Mouse (Mus musculus): ENCODE results near the gene Adss.
"Not testable (repeated sequence)": the region's sequence is repeated elsewhere in the genome, so short reads cannot be mapped to it uniquely, and the experiment has no call there.

Gene Adss

DNA sequence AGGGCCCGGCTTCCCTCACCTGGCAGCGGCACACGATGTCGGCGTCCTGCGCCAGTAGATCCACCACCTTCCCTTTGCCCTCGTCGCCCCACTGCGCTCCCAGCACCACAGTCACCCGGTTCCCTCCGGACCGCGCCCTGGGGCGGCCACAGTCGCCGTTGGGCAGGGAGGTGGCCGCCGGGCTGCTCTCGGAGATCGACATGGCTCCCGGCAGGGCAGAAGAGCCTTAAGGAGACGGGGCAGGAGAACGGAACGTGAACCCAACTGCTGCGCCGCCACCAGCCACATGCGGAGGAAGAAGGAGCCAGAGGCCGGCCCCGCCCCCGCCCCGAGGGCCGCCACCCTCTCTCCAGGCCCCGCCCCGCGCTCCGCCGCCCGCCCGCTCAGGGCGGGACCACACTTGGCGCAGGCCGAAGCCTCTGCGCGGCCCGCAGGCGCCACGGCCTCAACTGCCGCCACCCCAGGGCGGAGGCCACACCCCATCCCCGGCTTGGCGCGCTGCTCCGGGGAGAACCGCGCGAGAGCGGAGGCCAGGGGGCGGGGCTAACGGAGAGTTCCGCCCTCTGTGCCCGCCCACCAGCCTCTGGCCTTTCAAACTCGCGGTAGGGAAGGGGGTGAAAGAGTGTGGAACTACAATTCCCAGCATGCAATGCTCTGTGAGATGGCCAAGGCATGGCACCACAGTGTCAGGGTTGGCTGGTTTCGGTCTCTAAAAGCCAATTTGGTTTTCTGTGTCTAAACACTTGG lies at the start of gene Adss:
TSS of gene Adss (minus strand) at position 319 of the 747 bp plus-strand sequence.
- peak; percentile 98 for DNase-seq (ENCODE audit: low spot score in 2 of 2)

DNA sequence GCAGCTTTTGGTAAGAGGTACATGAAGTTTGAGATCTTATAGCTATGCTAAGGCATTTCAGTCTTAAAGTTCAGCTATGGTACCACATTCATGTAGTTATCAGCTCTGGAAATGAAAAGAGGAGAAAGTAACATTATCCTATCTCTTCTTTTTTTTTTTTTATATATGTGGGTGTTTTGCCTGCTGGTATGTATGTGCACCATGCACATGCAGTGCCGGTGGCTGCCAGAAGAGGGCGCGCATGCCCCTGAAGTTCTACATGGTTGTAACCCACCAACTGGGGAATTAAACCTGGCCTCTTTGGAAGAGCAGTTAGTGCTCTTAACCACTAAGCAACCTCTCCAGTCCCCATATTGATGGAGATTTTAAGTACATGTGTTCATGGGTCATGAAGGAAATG lies 49.5 kb upstream of the Adss start:
- peak in 1 of 2 experiments; percentile 15 for DNase-seq (ENCODE audit: low spot score in 2 of 2)

DNA sequence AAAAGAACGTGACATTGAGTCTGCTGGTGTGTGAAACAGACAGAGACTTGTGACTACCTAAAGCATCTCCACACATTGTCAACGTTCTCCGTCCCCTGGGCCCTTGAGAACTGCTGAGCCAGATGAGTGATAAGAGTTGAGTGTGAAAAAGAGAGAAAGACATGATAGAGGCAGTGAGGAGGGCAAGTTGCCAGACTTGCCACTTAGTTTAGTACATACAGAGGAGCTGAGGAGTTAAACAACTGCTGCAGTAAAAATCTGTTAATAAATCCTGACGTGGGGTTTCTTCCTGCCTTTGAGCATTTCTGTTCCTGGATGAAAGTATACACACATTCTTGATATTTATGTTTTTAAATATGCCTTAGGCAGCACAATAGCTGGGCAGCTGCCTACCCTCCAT lies 31.5 kb upstream of the Adss start:
- DNase-seq (ENCODE audit: low spot score in 2 of 2): not testable (repeated sequence)

DNA sequence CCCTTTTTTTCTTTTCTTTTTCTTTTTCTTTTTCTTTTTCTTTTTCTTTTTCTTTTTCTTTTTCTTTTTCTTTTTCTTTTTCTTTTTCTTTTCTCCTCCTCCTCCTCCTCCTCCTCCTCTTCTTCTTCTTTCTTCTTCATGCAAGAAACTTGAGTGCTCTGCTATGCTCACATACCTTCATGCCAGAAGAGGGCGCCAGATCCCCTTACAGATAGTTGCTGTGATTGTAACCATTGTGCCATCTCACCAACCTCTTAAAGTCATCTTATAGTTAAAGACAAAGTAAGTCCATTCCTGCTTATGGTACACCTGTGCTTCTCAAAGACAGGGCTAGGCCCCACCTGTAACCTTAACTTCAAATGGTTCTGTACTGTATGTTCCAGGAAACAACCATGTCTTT lies 10.5 kb upstream of the Adss start:
- DNase-seq (ENCODE audit: low spot score in 2 of 2): peak in 1 of 2 experiments; percentile 24

DNA sequence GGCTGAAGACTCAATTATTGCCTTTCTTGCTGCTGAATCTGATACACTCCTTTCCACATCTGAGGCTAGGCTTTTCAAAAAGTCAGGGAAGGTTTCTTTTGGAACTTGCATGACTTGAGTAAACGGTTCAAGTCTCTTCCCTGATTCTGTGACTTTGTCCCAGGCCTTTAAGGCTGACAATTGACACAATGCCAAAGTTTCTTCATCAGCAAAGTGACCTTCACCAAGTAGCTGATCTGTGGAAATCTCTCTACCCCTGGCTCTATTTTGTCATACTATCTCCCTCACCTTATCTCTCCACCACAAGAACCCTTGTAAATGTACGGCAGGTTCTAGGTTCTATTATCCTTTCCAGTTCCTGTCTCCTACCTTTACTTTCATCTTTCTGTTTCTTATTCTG lies 7.2 kb upstream of the Adss start:
- DNase-seq (ENCODE audit: low spot score in 2 of 2): no peak

DNA sequence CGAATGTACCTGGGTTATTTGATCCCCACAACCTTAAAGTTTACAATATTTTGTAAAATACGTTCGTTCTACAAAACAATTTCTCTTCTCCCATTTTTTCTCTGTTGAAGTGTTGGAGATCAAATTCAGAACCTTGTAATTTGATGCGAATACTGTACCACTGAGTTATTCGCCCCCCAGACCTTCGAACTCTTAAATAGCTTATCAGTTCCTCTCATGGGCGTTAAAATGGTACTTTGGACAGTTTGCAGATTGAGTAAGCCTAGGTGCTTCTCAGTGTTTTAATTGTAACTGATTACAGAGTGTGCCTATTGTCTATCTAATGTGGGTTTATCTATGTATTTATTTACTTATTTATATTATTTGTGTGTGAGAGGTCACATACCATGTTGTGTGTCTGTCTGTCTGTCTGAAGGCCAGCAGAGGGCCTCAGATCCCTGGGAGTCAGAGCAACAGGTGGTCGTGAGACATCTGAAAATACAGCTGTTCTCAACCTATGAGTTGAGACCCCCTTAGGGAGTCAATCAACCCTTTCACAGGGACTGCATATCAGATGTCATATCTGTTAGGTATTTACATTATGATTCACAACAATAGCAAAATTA lies 942 bp upstream of the Adss start:
- DNase-seq (ENCODE audit: low spot score in 2 of 2): no peak

DNA sequence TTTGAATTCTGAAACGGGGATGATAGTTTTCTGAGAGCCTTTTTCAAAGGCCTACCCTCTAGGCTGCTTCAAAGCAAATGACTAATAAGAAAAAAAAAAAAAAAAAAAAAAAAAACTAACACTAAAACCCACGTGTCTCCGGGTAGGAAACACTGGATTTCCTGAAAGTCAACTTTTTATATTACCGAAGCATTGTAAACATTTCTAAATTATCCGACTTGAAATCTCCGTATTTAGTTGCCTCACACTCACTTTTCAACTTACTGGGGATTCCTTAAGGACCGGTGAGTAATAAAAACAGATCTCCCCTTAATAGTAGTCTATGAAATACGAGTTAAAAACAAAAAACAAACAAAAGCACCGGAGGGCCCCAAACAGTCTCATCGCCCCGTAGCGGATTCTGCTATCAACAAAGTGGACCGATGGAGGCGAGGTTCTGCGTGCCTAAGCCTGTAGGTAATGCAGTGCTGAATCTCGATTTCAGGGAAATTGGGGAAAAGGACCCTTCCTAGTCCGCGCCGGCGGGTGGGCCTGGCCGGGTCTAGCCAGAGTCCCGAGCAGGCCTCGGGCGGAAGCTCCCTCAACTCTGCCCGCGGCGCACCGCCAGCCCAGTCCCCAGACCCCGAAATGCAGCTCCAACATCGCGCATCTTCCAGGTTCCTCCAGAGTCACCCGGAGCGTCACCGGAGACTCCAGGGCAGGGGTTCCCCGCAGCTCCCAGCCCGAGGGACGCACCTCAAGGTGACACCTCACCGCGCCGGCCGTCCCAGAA lies 704 bp downstream of the Adss start:
- DNase-seq (ENCODE audit: low spot score in 2 of 2): peak in 1 of 2 experiments; percentile 41

DNA sequence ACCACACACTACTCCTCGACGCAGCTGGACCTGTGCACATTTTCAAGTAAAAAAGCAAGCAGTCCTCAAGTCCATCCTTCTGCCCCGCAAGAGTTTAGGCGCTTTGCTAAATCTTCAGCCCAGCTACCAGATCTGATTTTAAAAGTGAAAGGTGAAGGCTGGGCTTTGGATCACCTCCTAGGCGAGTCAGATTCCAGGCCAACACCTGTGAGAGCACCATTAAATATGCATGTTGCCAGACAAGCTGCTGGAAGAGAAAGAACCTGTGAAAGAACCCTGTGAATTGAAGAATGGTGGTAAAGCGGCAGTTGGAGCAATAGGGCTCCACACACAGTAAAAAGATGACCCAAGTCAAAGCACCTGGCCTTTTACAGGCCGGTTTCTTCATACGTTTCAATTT lies 1.4 kb downstream of the Adss start:
- no peak for DNase-seq (ENCODE audit: low spot score in 2 of 2)

DNA sequence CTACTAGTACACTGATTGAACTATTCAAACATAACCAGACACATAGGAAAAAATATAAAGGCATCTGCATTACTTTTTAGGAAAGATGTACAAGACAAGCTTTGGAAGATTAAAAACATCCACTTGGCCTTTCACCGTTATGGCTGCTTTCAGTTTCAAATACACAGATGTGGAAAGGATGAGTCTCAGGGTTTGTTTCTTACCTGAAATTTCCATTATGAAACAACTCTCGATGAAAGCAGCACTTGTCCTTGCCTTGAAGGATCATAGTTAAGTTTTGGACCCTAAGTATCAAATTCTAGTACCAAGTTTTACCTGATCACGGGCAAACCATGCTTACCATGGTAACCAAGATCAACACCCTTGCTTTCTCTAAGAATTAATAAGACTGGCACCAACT lies 3.5 kb downstream of the Adss start:
- DNase-seq (ENCODE audit: low spot score in 2 of 2): no peak

DNA sequence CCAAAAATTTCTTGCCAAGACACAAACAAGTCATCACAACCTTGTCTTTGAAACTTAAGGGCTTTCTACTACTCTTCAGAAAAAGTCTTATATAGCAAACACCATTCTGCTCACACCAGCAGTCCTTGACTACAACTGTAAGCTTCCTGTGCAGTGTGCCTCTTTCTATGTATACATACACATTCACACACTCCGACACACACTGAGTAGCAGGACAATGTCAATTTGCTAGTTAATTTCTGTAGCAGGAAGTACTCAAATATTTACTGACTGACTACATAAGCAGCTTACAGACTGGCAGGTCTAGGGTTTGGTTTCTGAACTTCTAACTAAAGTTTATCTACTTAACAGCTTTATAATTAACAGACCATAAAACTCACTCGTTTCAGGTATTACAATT lies 18.9 kb downstream of the Adss start:
- DNase-seq (ENCODE audit: low spot score in 2 of 2): no peak

DNA sequence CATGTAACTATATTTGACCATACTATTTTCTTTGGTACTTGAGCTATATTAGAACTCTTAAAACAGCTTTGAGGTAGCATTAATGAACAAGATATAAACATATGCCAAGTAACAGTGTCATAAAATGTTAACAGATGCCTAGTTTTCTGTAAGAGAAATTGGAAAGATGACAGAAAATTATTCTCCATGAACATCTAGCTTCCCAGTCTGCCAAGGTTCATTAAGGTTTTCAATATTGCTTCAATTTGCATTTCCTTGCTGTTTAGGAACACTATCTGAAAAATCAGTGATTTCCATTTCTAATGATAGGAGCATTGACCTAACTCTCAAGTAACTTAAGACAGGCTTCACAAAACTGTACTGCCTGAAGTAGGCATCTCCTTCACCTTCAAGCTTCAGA lies 27.4 kb downstream of the Adss start:
- DNase-seq (ENCODE audit: low spot score in 2 of 2): no peak

DNA sequence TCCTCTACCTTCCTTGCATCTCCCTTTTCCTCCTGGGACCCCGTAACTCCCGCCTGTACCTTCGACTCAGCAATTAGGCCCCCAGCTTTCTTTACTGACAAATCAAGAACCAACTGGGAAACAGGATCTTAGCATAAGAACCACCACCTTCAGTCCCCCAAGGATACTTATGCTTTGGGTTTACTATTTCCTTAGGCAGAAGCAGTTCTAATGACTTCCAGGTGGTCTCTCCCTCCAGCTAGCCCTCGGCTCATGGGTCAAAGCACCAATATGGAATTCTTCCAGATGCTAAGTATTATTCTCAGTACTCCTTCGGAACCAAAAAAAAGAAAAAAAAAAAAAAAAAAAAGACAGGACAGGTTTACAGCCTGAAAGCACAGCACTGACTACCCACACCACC lies 39.1 kb downstream of the Adss start:
- no peak for DNase-seq (ENCODE audit: low spot score in 2 of 2)

DNA sequence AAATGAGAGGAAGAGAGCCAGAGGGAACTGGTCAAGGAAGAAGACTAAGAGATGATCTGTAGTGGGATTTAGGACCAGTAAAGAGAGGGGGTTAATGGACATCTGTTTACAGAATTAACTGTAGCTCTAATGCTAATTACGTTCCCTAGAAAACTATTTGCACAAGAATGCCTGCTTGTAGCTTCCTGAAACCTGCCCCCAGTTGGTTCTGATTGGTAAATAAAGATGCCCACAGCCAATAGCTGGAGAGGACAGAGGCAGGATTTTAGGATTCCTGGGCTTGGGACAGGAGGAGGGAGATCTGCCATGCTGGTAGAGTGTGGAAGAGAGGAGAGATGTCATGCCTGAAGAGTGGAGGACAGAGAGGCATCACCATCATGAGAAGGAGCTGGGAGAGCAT lies 42.8 kb downstream of the Adss start:
- DNase-seq (ENCODE audit: low spot score in 2 of 2): no peak

DNA sequence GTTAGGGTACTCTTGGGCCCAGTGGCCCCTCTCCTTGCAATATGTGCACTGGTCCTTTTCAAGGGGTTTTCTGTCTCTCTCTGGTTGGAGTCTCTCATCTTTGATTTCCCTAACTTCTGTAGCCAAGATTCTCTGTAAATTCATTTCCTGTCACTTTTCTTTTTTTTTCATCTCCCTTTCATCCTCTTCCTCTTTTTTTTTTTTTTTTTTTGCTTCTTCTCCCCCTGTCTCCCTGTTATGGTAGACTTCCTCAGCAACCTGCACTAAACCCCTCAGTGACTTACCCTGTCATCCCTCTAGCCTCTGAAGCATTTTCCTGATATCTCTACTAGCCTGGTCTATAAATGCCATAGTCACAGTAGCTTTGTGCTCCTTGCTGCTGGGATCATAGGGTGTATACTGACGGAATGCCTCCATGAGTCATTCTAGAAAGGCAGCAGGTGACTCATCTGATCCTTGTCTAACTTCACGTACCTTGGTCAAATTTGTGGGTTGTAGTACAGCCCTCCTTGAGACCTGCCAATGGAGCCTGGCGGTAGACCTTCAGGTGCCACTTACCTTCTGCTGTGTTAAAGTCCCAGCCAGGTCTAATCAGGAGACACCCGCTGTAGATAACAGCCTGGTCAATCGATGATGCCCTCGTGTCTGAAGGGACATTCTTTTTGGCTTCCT lies 48.3 kb downstream of the Adss start:
- no peak for DNase-seq (ENCODE audit: low spot score in 2 of 2)

DNA sequence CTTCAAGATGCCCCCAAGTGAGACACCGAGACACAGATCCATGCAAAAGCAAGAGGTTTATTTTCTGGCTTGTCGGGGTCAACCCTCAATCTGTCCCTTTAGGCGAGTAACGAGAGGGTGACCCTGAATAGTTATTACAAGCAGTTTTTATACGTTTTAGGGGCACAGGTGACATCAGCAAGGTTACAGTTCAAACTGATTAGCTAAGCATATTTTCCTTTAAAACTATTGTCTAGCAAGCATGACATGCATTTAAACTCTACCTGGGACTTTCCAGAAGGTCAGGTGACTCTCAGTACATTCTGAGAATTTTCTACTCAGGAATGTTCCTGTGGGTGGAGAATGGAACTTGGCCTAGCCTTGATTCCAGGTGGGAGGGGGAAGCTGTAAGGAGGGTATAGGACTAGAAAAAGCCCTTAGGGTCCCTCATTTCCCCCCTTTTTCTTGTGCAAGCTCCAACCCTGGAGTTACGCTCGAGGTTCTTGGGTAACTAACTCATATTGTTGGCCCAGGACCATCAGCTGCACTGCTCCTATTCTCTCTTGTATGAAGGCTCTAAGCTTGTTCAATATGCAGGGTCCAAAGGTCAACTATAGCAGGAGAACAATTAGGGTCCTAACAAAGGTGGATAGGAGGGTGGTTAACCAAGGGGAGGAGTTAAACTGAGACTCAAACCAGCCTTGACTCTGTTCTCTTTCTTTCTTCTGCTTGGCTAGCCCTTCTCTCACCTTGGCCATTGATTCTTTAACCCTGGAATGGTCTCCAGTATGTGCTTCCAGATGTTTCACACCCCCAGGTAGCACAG lies 51.6 kb downstream of the Adss start:
- DNase-seq (ENCODE audit: low spot score in 2 of 2): no peak

DNA sequence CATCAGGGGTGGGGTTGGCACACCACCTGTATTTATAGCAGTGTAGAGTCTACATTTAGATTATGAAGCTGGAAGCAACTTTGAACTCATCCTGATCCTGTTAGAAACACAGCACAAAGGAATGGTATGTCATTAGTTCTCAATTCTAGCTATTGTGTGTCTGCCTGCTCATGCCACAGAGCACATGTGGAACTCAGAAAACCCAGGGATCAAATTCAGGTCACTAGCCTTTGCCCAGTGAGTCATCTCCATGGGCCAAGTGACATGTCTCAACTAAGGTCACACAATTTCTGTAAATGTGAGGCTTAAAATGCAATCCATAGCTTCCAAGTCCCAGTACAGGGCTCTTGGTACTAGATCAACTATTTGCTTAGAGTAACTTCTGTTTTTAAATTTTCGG lies 54.2 kb downstream of the Adss start:
- DNase-seq (ENCODE audit: low spot score in 2 of 2): no peak

DNA sequence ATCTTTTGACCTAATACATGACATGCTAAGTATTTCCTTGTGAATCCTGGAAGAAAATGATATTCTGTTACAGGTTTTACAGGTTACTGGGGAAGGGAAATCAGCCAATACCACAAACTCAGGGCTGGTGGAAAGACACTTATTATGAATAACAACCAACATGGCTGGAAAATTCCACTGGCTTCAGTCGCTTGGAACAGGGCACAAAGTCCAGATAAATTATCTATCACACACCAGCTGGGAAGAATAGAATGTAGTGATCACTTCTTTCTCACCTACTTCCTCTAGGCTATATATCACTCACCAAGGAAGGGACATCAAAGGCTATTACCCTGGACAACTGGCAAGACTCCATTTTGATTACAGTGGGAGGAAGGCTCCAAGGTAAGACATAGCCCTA lies 55.6 kb downstream of the Adss start:
- DNase-seq (ENCODE audit: low spot score in 2 of 2): no peak

DNA sequence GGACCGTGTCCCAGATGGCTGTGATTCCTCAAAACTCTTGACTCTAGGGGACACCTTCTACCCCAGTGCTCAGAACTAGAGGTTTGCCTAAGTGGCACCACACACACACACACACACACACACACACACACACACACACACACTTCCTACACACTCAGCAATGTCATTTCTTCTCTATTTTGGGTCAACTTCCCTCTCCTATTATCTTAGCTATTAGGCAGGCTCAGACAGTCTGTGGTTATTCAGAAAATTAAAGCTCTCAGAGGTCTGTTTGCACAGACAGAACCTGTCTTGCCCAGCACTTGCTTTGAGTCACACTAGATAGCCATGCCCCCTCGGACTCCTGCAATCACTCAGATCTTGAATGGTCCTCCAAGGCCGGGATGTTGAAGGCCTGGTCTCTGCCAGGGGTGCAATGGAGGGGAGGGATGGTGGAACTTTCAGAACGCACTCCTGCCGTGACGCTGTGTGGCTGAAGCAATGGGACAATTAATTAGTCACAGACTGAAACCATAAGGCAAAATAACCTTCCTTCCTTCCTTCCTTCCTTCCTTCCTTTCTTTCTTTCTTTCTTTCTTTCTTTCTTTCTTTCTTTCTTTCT lies 58.7 kb downstream of the Adss start:
- DNase-seq (ENCODE audit: low spot score in 2 of 2): no peak

DNA sequence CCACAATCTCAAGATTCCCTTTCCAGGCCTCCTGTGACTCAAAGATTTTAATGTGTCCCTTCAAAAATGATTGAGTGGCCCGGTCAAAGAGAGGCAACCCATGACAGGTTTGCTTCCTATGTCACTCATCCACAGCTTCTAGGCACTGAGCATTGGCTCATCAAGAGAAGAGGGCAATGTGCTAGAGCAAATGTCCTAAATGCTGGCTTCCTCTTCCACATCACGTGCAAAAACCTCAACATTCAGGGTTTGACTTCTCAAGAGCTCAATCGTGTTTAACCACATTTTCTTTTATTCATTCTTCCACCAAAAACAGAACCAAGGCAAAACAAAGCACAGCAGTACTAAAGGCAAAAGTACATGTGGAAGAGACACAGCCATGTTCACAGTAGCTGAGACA lies 64.3 kb downstream of the Adss start:
- DNase-seq (ENCODE audit: low spot score in 2 of 2): no peak

DNA sequence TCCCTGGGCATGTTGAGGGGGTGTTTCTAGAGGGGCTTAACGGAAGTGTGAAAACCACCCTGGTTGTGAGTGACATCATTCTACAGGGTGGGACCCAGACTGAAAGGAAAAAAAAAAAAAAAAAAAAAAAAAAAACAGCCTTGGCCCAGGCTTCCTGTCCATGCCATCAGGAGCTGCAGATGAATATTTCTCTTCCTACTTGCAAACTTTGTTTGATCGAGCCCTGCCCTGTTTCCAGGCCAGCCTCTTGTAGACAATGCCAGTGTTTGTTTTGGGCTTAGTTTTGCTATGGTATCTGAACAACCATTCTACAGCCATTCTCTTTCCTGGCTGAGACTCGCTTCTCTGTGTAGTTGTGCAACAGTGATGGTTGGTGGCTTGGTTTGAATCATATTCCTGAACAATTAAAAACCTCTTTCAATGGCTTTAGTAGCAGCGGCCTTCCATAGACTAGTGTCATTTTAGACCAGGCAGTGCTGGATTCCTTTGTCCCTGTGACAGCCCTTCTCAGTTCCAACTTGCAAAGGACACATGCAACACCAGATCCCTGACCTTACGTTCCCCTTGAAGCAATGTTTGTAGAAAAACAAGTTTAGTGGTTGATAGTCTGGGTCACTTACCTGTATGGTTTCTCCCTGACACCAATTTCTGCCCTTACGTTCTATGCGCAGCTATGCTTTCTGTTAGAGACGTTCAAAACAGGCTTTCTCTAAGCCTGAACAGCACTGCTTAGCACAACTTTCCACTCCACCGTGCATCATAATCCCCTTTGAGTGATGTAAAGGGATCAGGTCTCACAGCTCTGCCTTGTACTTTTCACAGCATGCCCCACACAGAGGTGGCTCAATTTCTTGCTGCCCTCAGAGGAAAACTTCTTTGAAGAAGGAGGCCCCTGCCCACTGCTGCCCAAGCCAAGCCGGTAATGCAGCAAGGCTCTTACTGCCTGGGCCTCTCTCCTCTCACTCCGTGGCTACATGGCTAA lies 67.0 kb downstream of the Adss start, which contains the start of gene 1700016C15Rik:
TSS of gene 1700016C15Rik (plus strand) at position 772 of the 982 bp plus-strand sequence.
- DNase-seq (ENCODE audit: low spot score in 2 of 2): no peak

All from spleen, postnatal 14 days (tissue).